Mouse (Mus musculus) embryonic facial prominence, embryonic 13.5 days (tissue): Measurements from ENCODE around the gene Nlk. TPM values are rescaled to one million over a fixed set of nuclear protein-coding genes. Genes with fewer than 3 reads are reported as not detected.
"Not testable (repeated sequence)": the region's sequence is repeated elsewhere in the genome, so short reads cannot be mapped to it uniquely, and the experiment has no call there.

Source experiments
- ATAC-seq: fragments of 200-750 bp; cut with Nextera tagmentation; 2 replicates; pipeline ENCODE4 v1.8.0; 2017; ENCODE audit warnings: low read depth; ENCODE audit not compliant: insufficient number of reproducible peaks, insufficient read depth, low FRiP score, low TSS enrichment
- H3K27ac ChIP-seq: fragments of 300-500 bp; sonication (generic); 2 replicates; pipeline ENCODE4 v1.5.1; 2015; ENCODE audit warnings: moderate library complexity, mild to moderate bottlenecking, inconsistent platforms
- H3K27me3 ChIP-seq: fragments of 300-500 bp; sonication (generic); 2 replicates; pipeline ENCODE4 v1.6.1; 2015; ENCODE audit warnings: mild to moderate bottlenecking, inconsistent platforms
- H3K36me3 ChIP-seq: fragments of 300-500 bp; sonication (generic); 2 replicates; pipeline ENCODE4 v1.6.1; 2015; ENCODE audit warnings: mild to moderate bottlenecking, inconsistent platforms
- H3K4me1 ChIP-seq: fragments of 300-500 bp; sonication (generic); 2 replicates; pipeline ENCODE4 v1.6.1; 2015; ENCODE audit warnings: inconsistent platforms
- H3K4me2 ChIP-seq: fragments of 300-500 bp; sonication (generic); 2 replicates; pipeline ENCODE4 v1.6.1; 2015; ENCODE audit warnings: moderate library complexity, mild to moderate bottlenecking, inconsistent platforms
- H3K4me3 ChIP-seq: fragments of 300-500 bp; sonication (generic); 2 replicates; pipeline ENCODE4 v1.5.1; 2015; ENCODE audit warnings: mild to moderate bottlenecking, inconsistent platforms
- H3K9ac ChIP-seq: fragments of 300-500 bp; sonication (generic); 2 replicates; pipeline ENCODE4 v1.6.1; 2015; ENCODE audit warnings: mild to moderate bottlenecking, inconsistent platforms
- H3K9me3 ChIP-seq: fragments of 300-500 bp; sonication (generic); 2 replicates; pipeline ENCODE4 v1.6.1; 2016; ENCODE audit warnings: inconsistent platforms
- WGBS: fragments of 180-500 bp; shearing (Covaris S2); methylation state at CpG from one replicate; pipeline ENCODE4 v1.1.7; 2015; ENCODE audit warnings: mixed read lengths; 5-methylcytosine and 5-hydroxymethylcytosine counted together
- polyA plus RNA-seq: library from polyadenylated mRNA; unstranded; fragments of >200 nt; fragmentation: Nextera tagmentation; extraction: Ambion mirVana; gene quantifications from 2 replicates; pipeline ENCODE4 v1.2.1, GENCODE M21; 2015

The Nlk gene
- polyA plus RNA-seq, 1 experiment from 2014 or later, result 13.5 TPM

GRCm38 (mm10) chr11:78594271-78594964 is 102.8 kb downstream of the Nlk start:
- Histone ChIP-seq H3K9ac (no peak overlapping the region), H3K4me2 (no peak overlapping the region), H3K9me3 (no peaks in the 10 kb centered on the region), H3K36me3 (peaks cover 5% of the 10 kb centered on the region; the same call in 1 of the 2 replicates), H3K4me1 (peaks cover 17% of the 10 kb centered on the region; the same call in 1 of the 2 replicates), H3K27ac (no peak overlapping the region), H3K4me3 (no peak overlapping the region), H3K27me3 (no peaks in the 10 kb centered on the region)
- WGBS, result 87% methylated on average over 6 of the region's 6 CpGs
- ATAC-seq, result no peak

DNA sequence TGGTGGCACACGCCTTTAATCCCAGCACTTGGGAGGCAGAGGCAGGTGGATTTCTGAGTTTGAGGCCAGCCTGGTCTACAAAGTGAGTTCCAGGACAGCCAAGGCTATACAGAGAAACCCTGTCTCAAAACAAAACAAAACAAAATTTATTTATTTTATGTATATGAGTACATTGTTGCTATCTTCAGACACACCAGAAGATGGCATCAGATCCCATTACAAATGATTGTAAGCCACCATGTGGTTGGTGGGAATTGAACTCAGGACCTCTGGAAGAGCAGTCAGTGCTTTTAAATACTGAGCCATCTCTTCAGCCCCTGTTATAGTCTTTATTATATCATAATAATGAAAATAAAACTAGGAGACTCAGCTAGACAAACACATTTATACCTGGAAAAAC is 109.5 kb downstream of the Nlk start:
- H3K36me3 ChIP-seq, result peaks cover 29% of the 10 kb centered on the region
- WGBS, result 97% methylated on average over 1 of the region's 1 CpGs
- H3K27me3 ChIP-seq, H3K4me1 ChIP-seq, H3K4me3 ChIP-seq, H3K4me2 ChIP-seq, H3K27ac ChIP-seq, H3K9me3 ChIP-seq, H3K9ac ChIP-seq, ATAC-seq: not testable (repeated sequence)

DNA sequence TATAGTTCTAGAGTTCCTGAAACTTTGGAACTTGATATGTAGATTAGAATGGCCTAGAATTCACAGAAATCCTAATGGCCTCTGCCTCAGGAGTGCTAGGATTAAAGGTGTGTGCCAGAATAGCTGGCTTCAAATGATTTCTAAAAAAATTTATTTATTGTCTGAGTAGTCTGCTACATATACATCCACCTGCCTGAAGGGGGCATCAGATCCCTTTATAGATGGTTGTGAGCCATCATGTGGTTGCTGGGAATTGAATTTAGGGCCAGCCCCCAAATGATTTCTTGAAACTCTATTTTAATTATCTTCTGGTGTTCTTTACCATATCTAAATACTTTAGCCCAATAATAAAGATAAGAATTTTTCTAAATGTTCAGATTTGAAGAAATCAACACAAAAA is 111.1 kb downstream of the Nlk start:
- Histone ChIP-seq H3K9ac (no peak overlapping the region), H3K27ac (no peak overlapping the region), H3K4me3 (no peak overlapping the region), H3K4me1 (no peaks in the 10 kb centered on the region), H3K9me3 (no peaks in the 10 kb centered on the region), H3K4me2 (no peak overlapping the region), H3K27me3 (no peaks in the 10 kb centered on the region), H3K36me3 (peaks cover 41% of the 10 kb centered on the region)
- ATAC-seq, result no peak

DNA sequence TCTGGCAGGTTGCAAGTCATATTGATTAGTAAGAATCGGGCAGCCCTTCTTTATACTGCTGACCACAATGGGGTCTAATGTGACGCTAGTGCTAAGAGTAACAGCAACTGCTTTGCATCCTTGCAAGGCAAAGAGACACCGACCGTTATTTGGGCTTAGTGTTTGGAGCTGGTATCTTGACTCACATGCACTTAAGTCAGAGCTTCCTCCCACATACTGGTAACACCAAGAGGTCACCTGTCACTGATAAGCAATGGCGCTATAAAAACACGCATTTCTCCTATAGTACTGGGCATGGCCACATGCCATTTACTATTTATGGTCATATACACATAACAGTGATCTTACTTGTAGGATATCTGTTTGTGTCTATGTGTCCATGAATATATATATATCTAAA is 114.3 kb downstream of the Nlk start:
- H3K9me3 ChIP-seq, result no peaks in the 10 kb centered on the region
- H3K27me3 ChIP-seq, result no peaks in the 10 kb centered on the region
- no peak overlapping the region for H3K4me2 ChIP-seq
- ATAC-seq, result no peak
- WGBS, result 94% methylated on average over 6 of the region's 6 CpGs
- no peak overlapping the region for H3K4me3 ChIP-seq
- H3K4me1 ChIP-seq, result no peaks in the 10 kb centered on the region
- peaks cover 64% of the 10 kb centered on the region for H3K36me3 ChIP-seq
- no peak overlapping the region for H3K9ac ChIP-seq
- H3K27ac ChIP-seq, result no peak overlapping the region

DNA sequence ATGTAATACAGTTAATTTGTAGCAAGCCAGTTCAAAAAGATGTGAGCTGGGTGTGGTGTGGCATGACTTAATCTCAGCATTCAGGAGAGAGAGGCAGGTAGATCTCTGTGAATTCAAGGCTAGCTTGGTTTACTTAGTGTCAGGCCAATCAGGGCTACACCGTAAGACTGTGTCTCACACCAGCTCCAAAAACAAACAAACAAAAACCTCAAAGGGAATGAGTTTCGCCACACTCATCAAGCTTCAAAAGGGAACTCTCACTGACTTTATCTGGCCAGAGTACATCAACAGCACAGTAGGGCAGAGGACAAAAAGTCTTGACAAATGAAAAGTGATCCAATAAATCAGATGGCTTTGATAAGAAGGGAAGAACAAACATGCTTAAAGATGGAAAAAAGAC is 122.2 kb downstream of the Nlk start:
- H3K4me1 ChIP-seq, result no peaks in the 10 kb centered on the region
- no peak for ATAC-seq
- H3K4me2 ChIP-seq, result no peak overlapping the region
- H3K27me3 ChIP-seq, result no peaks in the 10 kb centered on the region
- H3K4me3 ChIP-seq, result no peak overlapping the region
- whole genome bisulfite sequencing, result 77% methylated on average over 2 of the region's 2 CpGs
- H3K27ac ChIP-seq, result no peak overlapping the region
- H3K9ac ChIP-seq, result no peak overlapping the region
- H3K36me3 ChIP-seq, result peaks cover 72% of the 10 kb centered on the region
- no peaks in the 10 kb centered on the region for H3K9me3 ChIP-seq

GRCm38 (mm10) chr11:78574536-78574935 is 122.6 kb downstream of the Nlk start:
- H3K4me2 ChIP-seq, result no peak overlapping the region
- H3K9me3 ChIP-seq, result no peaks in the 10 kb centered on the region
- H3K36me3 ChIP-seq, result peaks cover 72% of the 10 kb centered on the region
- H3K27me3 ChIP-seq, result no peaks in the 10 kb centered on the region
- 94% methylated on average over 3 of the region's 3 CpGs for WGBS
- no peak for ATAC-seq
- no peak overlapping the region for H3K27ac ChIP-seq
- no peak overlapping the region for H3K4me3 ChIP-seq
- no peaks in the 10 kb centered on the region for H3K4me1 ChIP-seq
- no peak overlapping the region for H3K9ac ChIP-seq

GRCm38 (mm10) chr11:78574031-78574430 is 123.1 kb downstream of the Nlk start:
- not testable (repeated sequence) for ATAC-seq, H3K4me2 ChIP-seq, H3K27me3 ChIP-seq, H3K4me1 ChIP-seq, H3K9ac ChIP-seq, H3K27ac ChIP-seq, H3K9me3 ChIP-seq, H3K4me3 ChIP-seq
- H3K36me3 ChIP-seq, result peaks cover 73% of the 10 kb centered on the region
- WGBS, result 90% methylated on average over 4 of the region's 4 CpGs

GRCm38 (mm10) chr11:78571854-78572253 is 125.3 kb downstream of the Nlk start:
- no peak overlapping the region for H3K4me2 ChIP-seq
- peaks cover 61% of the 10 kb centered on the region for H3K36me3 ChIP-seq
- H3K4me3 ChIP-seq, result no peak overlapping the region
- no peak overlapping the region for H3K9ac ChIP-seq
- H3K27me3 ChIP-seq, result no peaks in the 10 kb centered on the region
- no peaks in the 10 kb centered on the region for H3K4me1 ChIP-seq
- no peak overlapping the region for H3K27ac ChIP-seq
- no peaks in the 10 kb centered on the region for H3K9me3 ChIP-seq
- 87% methylated on average over 6 of the region's 6 CpGs for WGBS
- ATAC-seq, result no peak

DNA sequence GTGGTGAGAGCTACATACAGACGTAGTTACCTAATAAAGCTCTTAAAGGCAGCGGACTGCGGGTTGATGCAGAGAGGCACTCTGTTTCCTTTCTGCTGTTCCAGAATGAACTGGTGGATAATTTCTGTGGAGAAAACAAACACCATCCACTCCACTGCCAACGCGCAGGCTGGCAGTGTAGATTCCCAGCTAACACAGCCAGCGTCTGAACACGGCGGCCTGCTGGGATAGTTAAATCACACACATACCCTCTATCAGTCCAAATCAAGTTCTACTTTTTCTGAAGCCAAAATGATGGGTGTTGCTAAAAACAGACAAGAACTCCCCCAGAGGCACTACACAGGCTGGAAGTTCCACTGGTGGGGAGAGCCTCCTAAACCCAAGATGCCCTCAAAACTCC is 125.7 kb downstream of the Nlk start:
- peaks cover 61% of the 10 kb centered on the region for H3K36me3 ChIP-seq
- H3K4me2 ChIP-seq, result no peak overlapping the region
- no peaks in the 10 kb centered on the region for H3K9me3 ChIP-seq
- WGBS, result 95% methylated on average over 8 of the region's 8 CpGs
- H3K4me3 ChIP-seq, result no peak overlapping the region
- H3K27me3 ChIP-seq, result no peaks in the 10 kb centered on the region
- H3K4me1 ChIP-seq, result no peaks in the 10 kb centered on the region
- ATAC-seq, result no peak
- H3K27ac ChIP-seq, result no peak overlapping the region
- no peak overlapping the region for H3K9ac ChIP-seq

DNA sequence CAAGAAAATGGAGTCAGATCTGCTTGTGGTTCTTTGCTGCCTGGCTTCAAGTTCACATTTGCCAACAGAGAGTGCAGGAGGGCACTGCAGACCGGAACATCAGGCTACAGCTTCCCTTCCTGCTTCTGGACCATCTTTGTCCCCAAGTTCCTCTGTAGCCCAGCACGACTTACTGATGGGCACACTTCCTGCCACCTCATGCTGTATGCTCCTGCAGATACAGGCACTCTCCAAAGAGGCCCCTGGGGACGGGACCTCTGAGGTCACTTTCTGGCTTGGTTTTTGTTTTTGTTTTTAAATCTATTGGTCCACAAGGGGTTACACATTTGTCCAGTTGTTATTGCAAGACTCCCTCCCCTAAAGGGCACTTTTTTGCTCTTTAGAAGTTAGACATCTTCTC is 127.4 kb downstream of the Nlk start:
- Histone ChIP-seq H3K4me1 (no peaks in the 10 kb centered on the region), H3K9me3 (no peaks in the 10 kb centered on the region), H3K36me3 (peaks cover 59% of the 10 kb centered on the region), H3K4me2 (no peak overlapping the region), H3K4me3 (no peak overlapping the region), H3K9ac (no peak overlapping the region), H3K27ac (no peak overlapping the region), H3K27me3 (no peaks in the 10 kb centered on the region)
- 48% methylated on average over 3 of the region's 3 CpGs for WGBS
- ATAC-seq, result no peak

GRCm38 (mm10) chr11:78568827-78569226 is 128.3 kb downstream of the Nlk start:
- H3K36me3 ChIP-seq, result peaks cover 55% of the 10 kb centered on the region
- H3K4me1 ChIP-seq, result no peaks in the 10 kb centered on the region
- no peak overlapping the region for H3K27ac ChIP-seq
- H3K9me3 ChIP-seq, result no peaks in the 10 kb centered on the region
- no peak for ATAC-seq
- 88% methylated on average over 10 of the region's 10 CpGs for WGBS
- no peak overlapping the region for H3K4me3 ChIP-seq
- no peaks in the 10 kb centered on the region for H3K27me3 ChIP-seq
- no peak overlapping the region for H3K4me2 ChIP-seq
- 0 out of 2 replicates have a peak overlapping the region, but pooled peaks have one; percentile 16 for H3K9ac ChIP-seq

DNA sequence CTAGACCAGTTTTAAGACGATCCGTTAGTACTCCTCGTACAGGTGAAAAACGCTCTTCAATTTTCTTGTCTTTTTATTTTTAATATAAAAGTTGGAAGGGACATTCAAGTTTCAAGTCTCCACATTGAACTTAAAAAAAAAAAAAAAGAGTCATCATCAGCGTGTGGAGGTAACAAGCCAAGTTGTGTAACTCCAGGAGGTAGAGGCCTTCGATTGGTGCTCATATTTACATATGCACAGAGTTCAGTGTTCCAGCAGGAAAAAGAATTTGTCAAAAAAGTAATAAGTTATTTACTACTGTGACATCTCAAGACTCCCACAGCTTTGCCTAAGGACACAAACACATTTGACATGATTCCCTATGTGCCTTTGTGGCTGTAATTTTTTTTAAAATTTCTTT is 129.6 kb downstream of the Nlk start:
- no peak for ATAC-seq
- Histone ChIP-seq H3K27me3 (no peaks in the 10 kb centered on the region), H3K4me2 (no peak overlapping the region), H3K36me3 (peaks cover 48% of the 10 kb centered on the region), H3K4me3 (no peak overlapping the region), H3K9ac (no peak overlapping the region), H3K27ac (no peak overlapping the region), H3K9me3 (no peaks in the 10 kb centered on the region), H3K4me1 (no peaks in the 10 kb centered on the region)
- 94% methylated on average over 6 of the region's 6 CpGs for WGBS
